Mouse (Mus musculus): ENCODE data around the gene Farsa. TPM values are rescaled to one million over a fixed set of nuclear protein-coding genes. Genes with fewer than 3 reads are reported as not detected.

Farsa gene
- 129 and 134 TPM in 2 replicates for polyA plus RNA-seq (2016; fragmentation: Nextera tagmentation; extraction: Ambion mirVana)

DNA sequence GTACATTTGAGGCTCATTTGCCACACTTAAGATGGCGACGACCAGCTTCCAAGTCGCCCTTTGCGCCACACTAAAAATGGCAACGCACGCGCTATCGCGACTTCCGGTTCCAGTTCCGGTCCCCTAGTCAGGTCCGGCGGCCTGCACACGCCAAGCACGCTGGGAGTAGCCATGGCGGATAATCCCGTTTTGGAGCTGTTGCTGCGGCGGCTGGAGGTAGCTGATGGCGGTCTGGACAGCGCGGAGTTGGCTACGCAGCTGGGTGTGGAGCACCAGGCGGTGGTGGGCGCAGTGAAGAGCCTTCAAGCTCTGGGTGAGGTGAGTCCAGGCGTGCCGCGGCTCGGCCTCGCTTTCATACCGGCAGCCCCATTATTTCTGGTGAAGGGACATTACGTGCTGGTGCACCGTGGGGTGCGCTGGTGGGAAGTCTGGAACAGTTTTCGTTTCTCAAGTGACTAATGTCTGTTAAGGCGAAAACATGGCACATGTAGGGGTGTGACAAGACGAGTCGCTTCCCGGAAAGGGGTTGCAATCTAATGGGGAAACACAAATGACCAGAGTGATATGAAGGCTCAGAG lies at the start of gene Farsa:
Farsa (plus strand) TSS at position 126 of the 578 bp plus-strand sequence.
- Histone ChIP-seq H3K27me3 (ENCODE audit: insufficient read depth, poor library complexity, severe bottlenecking) (0 out of 2 replicates have a peak, but pooled peaks cover 5% of the 10 kb centered on the region), H3K4me3 (peak within 1 kb of the TSS; percentile 97), H3K27ac (peak within 1 kb of the TSS; percentile 92), H3K36me3 (peaks cover 30% of the 10 kb centered on the region), H3K9me3 (no peaks in the 10 kb centered on the region), H3K4me1 (replicated peaks) (peaks cover 14% of the 10 kb centered on the region)
- DNase-seq (ENCODE audit: low spot score): peak; percentile 94
- WGBS: under 1% methylated on average over 39 of the region's 39 CpGs

DNA sequence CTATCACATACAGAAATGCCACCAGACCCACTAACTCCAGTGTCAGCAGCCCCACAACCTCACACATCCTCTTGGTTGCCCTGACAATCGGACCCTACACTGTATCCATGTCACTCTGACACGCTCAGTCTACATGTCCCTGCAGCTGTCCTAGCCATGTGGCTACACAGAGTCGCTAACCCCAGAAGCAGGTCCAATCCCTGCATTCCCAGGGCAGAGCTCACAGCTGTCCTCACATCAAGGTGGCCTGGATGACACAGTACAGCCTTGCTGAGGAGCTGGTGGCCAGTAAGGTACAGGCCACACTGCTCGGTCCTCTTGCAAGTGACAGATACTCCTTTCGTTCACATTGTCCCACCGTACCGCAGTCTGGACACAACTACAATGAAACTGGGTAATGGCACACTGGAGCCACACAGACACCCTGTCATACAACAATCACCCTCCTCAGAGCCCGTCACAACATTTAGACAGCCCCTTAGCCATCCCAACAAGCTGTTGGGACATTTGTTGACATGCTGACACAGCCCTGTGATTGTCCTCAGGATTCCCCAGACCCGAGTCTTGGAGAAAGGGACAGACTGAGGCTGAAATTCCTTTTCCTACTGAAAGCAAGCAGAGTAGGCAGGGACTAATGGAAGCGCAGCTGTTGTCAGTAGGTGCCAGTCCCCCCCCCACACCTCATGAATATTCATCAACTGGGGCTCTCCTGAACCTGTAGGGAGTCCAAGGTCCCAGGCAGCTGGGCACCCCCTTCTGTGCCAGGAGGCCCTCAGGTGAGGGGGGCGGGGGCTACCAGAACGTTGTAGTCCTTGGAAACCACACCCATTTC lies 47.5 kb upstream of the Farsa start:
- peaks cover 98% of the 10 kb centered on the region for H3K27me3 ChIP-seq (ENCODE audit: insufficient read depth, poor library complexity, severe bottlenecking)
- 52% methylated on average over 12 of the region's 12 CpGs for WGBS
- H3K27ac ChIP-seq: no peak overlapping the region

DNA sequence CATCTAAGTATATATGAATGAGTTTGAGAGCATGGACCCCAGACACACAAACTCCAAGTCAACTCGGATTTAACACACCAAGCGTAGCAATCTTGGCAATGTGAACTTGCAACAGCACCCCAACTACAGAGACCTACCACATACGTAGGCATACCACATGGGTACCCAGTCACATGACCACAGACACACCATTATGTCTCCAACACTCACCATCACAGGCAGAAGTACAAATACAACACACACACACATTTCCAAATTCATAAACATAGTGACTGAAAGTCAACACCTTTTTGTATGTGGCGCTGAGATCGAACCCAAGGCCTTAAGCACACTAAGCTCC lies 46.9 kb upstream of the Farsa start:
- no peak overlapping the region for H3K4me3 ChIP-seq
- H3K27ac ChIP-seq: no peak overlapping the region
- peaks cover 98% of the 10 kb centered on the region for H3K27me3 ChIP-seq (ENCODE audit: insufficient read depth, poor library complexity, severe bottlenecking)
- peaks cover 6% of the 10 kb centered on the region; the same call in 1 of the 2 replicates for H3K9me3 ChIP-seq
- H3K4me1 ChIP-seq (replicated peaks): peaks cover 42% of the 10 kb centered on the region
- 83% methylated on average over 5 of the region's 5 CpGs for WGBS
- DNase-seq (ENCODE audit: low spot score): no peak
- no peaks in the 10 kb centered on the region for H3K36me3 ChIP-seq

More for the DNA sequence above, 47.5 kb upstream of the Farsa start:
- Histone ChIP-seq H3K4me1 (replicated peaks) (peaks cover 36% of the 10 kb centered on the region), H3K4me3 (no peak overlapping the region), H3K9me3 (peaks cover 6% of the 10 kb centered on the region; the same call in 1 of the 2 replicates), H3K36me3 (no peaks in the 10 kb centered on the region)
- DNase-seq (ENCODE audit: low spot score): no peak

GRCm38 (mm10) chr8:84810896-84811295 lies 45.9 kb upstream of the Farsa start:
- peak overlapping the region; percentile 46 for H3K4me3 ChIP-seq
- peaks cover 98% of the 10 kb centered on the region for H3K27me3 ChIP-seq (ENCODE audit: insufficient read depth, poor library complexity, severe bottlenecking)
- H3K9me3 ChIP-seq: peaks cover 4% of the 10 kb centered on the region; the same call in 1 of the 2 replicates
- peak overlapping the region; percentile 81 for H3K27ac ChIP-seq
- WGBS: 1% methylated on average over 32 of the region's 32 CpGs
- DNase-seq (ENCODE audit: low spot score): peak; percentile 94
- no peaks in the 10 kb centered on the region for H3K36me3 ChIP-seq
- peaks cover 50% of the 10 kb centered on the region for H3K4me1 ChIP-seq (replicated peaks)

GRCm38 (mm10) chr8:84811303-84811702 lies 45.5 kb upstream of the Farsa start:
- no peaks in the 10 kb centered on the region for H3K9me3 ChIP-seq
- H3K27me3 ChIP-seq (ENCODE audit: insufficient read depth, poor library complexity, severe bottlenecking): peaks cover 98% of the 10 kb centered on the region
- no peaks in the 10 kb centered on the region for H3K36me3 ChIP-seq
- DNase-seq (ENCODE audit: low spot score): no peak
- peak overlapping the region; percentile 46 for H3K4me3 ChIP-seq
- peak overlapping the region; percentile 81 for H3K27ac ChIP-seq
- WGBS: 17% methylated on average over 10 of the region's 10 CpGs
- peaks cover 50% of the 10 kb centered on the region for H3K4me1 ChIP-seq (replicated peaks)

- Histone ChIP-seq H3K4me1 (replicated peaks) (peaks cover 50% of the 10 kb centered on the region), H3K36me3 (no peaks in the 10 kb centered on the region), H3K27me3 (ENCODE audit: insufficient read depth, poor library complexity, severe bottlenecking) (peaks cover 91% of the 10 kb centered on the region), H3K4me3 (no peak overlapping the region), H3K27ac (no peak overlapping the region), H3K9me3 (no peaks in the 10 kb centered on the region)
- peak; percentile 82 for DNase-seq (ENCODE audit: low spot score)
- WGBS: 3% methylated on average over 5 of the region's 5 CpGs
Measured at GRCm38 (mm10) chr8:84813059-84813458, 43.7 kb upstream of the Farsa start.

DNA sequence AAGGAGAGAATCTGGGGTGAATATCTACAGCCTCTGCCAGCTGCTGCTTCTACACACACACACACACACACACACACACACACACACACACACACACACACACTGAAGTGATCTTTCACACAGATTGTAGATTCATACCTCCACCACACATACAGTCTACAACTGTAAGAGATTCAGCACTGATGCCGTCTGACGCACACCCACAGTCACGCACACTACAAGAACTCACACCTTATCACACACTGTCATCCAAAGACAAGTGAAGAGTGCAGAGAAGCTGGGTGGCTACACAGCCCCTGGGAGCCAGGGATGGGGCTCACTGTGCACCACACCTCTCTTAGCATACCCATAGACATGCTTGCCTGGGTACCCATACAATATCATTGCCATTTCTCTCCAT lies 43.0 kb upstream of the Farsa start:
- 91% methylated on average over 3 of the region's 3 CpGs for WGBS
- H3K9me3 ChIP-seq: no peaks in the 10 kb centered on the region
- H3K4me1 ChIP-seq (replicated peaks): peaks cover 50% of the 10 kb centered on the region
- no peaks in the 10 kb centered on the region for H3K36me3 ChIP-seq
- peaks cover 85% of the 10 kb centered on the region for H3K27me3 ChIP-seq (ENCODE audit: insufficient read depth, poor library complexity, severe bottlenecking)
- H3K4me3 ChIP-seq: no peak overlapping the region
- no peak overlapping the region for H3K27ac ChIP-seq
- no peak for DNase-seq (ENCODE audit: low spot score)

DNA sequence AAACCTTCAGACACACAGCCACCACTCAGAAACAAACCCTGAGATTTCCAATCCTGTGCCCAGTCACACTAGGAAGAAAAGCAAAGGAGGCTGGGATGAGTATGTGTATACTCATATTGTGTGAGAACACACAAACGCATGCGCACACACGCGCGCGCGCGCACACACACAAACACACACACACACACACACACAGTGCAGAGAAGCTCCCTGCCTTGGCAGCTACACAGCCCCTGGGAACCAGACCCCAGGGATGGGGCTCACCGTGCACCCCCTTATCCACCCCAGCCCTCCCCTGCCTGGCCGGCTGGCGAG lies 42.6 kb upstream of the Farsa start:
- 89% methylated on average over 11 of the region's 11 CpGs for WGBS
- no peak overlapping the region for H3K27ac ChIP-seq
- no peaks in the 10 kb centered on the region for H3K9me3 ChIP-seq
- H3K36me3 ChIP-seq: no peaks in the 10 kb centered on the region
- H3K4me3 ChIP-seq: no peak overlapping the region
- peaks cover 46% of the 10 kb centered on the region for H3K4me1 ChIP-seq (replicated peaks)
- no peak for DNase-seq (ENCODE audit: low spot score)
- H3K27me3 ChIP-seq (ENCODE audit: insufficient read depth, poor library complexity, severe bottlenecking): peaks cover 81% of the 10 kb centered on the region

DNA sequence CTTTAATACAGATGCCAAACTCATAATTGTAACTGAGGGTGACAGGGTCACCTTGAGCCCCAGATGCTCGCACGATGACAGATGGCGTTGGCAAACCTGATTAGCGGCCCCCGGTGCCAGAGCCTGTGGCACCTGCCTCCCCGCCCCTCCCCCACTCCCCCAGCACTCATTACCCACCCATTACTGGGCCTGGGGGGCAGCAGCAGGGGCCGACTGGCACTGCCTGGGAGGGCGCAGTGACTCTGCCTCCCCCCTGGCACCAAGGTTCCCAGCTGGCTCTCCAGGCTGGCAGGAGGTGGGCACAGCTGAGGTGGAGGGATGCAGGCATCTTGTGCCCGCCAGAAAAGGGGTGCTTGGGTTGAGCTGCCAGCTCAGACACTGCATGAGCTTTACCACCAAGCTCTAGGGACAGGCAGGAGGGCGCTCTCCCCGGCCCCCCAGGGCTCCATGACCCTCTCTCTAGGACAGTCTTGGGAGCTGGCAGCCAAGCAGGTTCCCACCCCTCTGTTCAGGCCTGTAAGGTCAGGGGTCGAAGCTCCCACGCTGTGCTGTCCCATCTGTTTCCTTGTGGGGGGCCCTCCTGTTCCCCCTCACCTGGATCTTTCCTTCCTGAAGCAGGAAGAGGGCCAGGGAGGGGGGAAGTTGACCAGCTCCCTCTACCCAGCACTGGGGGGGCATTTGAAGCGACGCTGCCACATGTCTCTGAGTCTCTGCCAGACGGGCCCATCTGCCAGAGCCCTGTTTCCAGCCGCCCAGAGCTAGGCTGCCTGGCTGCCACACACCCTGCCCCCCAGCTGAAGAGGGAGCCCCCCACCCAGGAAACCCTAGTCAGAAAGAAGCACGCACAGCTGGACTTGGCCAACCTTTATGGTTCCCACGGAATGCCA lies 42.0 kb upstream of the Farsa start:
- H3K27ac ChIP-seq: peak overlapping the region; percentile 60
- DNase-seq (ENCODE audit: low spot score): no peak
- WGBS: 47% methylated on average over 19 of the region's 19 CpGs
- H3K9me3 ChIP-seq: no peaks in the 10 kb centered on the region
- H3K36me3 ChIP-seq: no peaks in the 10 kb centered on the region
- peaks cover 41% of the 10 kb centered on the region for H3K4me1 ChIP-seq (replicated peaks)
- H3K27me3 ChIP-seq (ENCODE audit: insufficient read depth, poor library complexity, severe bottlenecking): peaks cover 75% of the 10 kb centered on the region
- H3K4me3 ChIP-seq: 0 out of 2 replicates have a peak overlapping the region, but pooled peaks have one; percentile 3

- H3K27me3 ChIP-seq (ENCODE audit: insufficient read depth, poor library complexity, severe bottlenecking): peaks cover 70% of the 10 kb centered on the region
Measured at GRCm38 (mm10) chr8:84815547-84815946, 41.2 kb upstream of the Farsa start.

DNA sequence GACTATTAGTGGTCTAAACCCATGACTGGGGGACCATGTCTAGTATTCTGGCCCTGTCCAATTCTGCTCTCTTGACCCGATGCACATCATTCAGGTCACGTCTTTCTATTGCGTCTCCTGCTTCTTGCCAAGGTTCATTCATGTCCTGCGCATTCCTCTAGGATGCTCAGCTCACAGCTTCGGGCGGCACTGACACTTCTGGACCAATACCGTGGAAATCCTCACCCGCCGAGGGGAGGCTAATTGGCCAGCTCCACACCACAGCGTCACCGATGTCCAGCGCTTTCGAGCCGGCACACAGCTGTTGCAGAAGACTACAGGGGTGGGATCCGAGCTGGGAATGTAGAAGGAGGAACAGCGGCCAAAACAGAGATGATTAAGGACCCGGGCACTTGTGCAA lies 40.7 kb upstream of the Farsa start:
- Histone ChIP-seq H3K36me3 (no peaks in the 10 kb centered on the region), H3K4me1 (replicated peaks) (peaks cover 33% of the 10 kb centered on the region), H3K4me3 (no peak overlapping the region), H3K9me3 (no peaks in the 10 kb centered on the region), H3K27me3 (ENCODE audit: insufficient read depth, poor library complexity, severe bottlenecking) (peaks cover 67% of the 10 kb centered on the region), H3K27ac (no peak overlapping the region)
- 74% methylated on average over 17 of the region's 17 CpGs for WGBS
- DNase-seq (ENCODE audit: low spot score): no peak

More at GRCm38 (mm10) chr8:84815547-84815946, 41.2 kb upstream of the Farsa start:
- DNase-seq (ENCODE audit: low spot score): peak; percentile 93
- H3K4me3 ChIP-seq: no peak overlapping the region
- H3K36me3 ChIP-seq: no peaks in the 10 kb centered on the region
- H3K9me3 ChIP-seq: no peaks in the 10 kb centered on the region
- H3K27ac ChIP-seq: no peak overlapping the region
- H3K4me1 ChIP-seq (replicated peaks): peaks cover 39% of the 10 kb centered on the region
- WGBS: 11% methylated on average over 9 of the region's 9 CpGs

DNA sequence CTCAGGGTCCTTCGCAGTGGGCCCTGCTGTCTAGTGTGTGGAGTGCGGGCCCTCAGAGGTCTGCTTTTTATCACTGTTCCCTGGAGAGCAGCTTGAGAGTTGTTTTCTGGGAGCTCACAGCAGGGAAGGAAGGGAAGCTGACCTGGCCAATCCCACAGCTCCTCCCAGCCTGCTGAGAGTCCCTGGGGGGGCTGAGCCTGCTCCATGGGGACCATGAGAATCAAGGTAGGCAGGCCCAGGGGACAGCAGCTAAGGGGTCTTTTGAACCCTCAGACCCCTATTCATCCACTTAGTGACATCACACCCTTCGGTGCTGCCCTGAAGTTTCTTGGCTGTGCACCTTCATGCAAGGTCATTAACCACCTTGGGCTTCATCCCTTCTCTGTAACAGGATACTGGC lies 34.1 kb upstream of the Farsa start, which contains the start of gene Dand5:
Dand5 (minus strand) TSS at position 101 of the 400 bp plus-strand sequence.
- peak within 1 kb of the TSS; percentile 22 for H3K4me3 ChIP-seq
- peaks cover 12% of the 10 kb centered on the region for H3K4me1 ChIP-seq (replicated peaks)
- H3K27me3 ChIP-seq (ENCODE audit: insufficient read depth, poor library complexity, severe bottlenecking): peaks cover 36% of the 10 kb centered on the region
- no peak for DNase-seq (ENCODE audit: low spot score)
- no peaks in the 10 kb centered on the region for H3K36me3 ChIP-seq
- H3K27ac ChIP-seq: no peak within 1 kb of the TSS
- WGBS: 30% methylated on average over 3 of the region's 3 CpGs
- no peaks in the 10 kb centered on the region for H3K9me3 ChIP-seq

Data from hindbrain, embryonic 10.5 days (tissue).